Mouse (Mus musculus): ENCODE results near the gene Stab1.

Stab1 gene

GRCm38 (mm10) chr14:31168425-31168824 lies at the start of gene Stab1:
Gene Stab1, minus strand, starts transcription at chr14:31168641.
- no peak for DNase-seq (ENCODE audit: low spot score in 2 of 2)

GRCm38 (mm10) chr14:31217666-31218065 lies 49.2 kb upstream of the Stab1 start, which contains the start of gene Sema3g:
Gene Sema3g, plus strand, starts transcription at chr14:31217860.
- DNase-seq (ENCODE audit: low spot score in 2 of 2): no peak

DNA sequence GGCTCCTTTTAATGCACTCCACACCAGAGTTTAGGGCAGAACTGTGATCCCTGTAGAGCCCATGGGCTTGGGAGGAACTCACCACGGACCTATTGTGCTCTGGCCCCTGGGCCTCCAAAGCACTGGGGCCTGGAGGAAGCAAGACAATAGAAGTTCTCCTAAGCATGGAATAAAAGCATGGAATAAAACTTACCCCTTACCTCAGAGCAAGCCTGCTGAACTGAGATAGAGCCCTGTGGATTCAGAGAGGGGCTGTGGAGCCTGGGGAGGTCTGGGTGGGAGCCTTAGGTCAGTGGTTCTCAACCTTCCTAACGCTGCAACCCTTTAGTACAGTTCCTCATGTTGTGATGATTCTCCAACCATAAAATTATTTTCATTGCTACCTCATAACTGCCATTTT lies 48.4 kb upstream of the Stab1 start, which contains the start of gene Nisch:
Gene Nisch, minus strand, starts transcription at position 101 of the 400 bp plus-strand sequence.
- DNase-seq (ENCODE audit: low spot score in 2 of 2): no peak

- DNase-seq (ENCODE audit: low spot score in 2 of 2): peak in 1 of 2 experiments; percentile 53
These were observed 46.9 kb upstream of the Stab1 start for GRCm38 (mm10) chr14:31215157-31216002.

- no peak for DNase-seq (ENCODE audit: low spot score in 2 of 2)
These were observed 46.2 kb upstream of the Stab1 start for GRCm38 (mm10) chr14:31214684-31215083.

GRCm38 (mm10) chr14:31213868-31214267 lies 45.4 kb upstream of the Stab1 start:
- DNase-seq (ENCODE audit: low spot score in 2 of 2): no peak

GRCm38 (mm10) chr14:31212499-31212898 lies 44.1 kb upstream of the Stab1 start:
- DNase-seq (ENCODE audit: low spot score in 2 of 2): no peak

DNA sequence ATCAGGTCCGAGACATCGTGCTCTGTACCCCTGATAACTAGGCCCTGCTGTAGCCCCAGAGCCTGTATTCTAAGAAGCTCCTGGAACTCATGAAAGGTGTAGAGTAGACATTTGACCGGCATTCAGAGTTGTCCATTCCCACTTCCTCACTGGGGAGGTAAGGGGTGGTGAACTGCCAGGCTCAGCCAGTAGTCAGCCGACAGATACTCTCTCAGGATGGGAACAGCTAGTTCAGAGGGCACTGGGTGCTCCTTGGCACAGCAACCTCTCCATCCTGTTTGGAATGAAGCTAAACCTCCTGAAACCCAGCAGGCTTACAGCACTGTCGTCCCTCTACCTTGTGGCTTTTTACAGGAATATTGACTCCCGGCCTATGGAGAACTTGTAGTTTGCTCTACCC lies 43.4 kb upstream of the Stab1 start:
- no peak for DNase-seq (ENCODE audit: low spot score in 2 of 2)

GRCm38 (mm10) chr14:31209133-31209557 lies 40.7 kb upstream of the Stab1 start:
- no peak for DNase-seq (ENCODE audit: low spot score in 2 of 2)

- DNase-seq (ENCODE audit: low spot score in 2 of 2): no peak
These were observed 39.6 kb upstream of the Stab1 start, which contains the start of gene Tnnc1 for GRCm38 (mm10) chr14:31208084-31208483. Gene Tnnc1, plus strand, starts transcription at chr14:31208312.

DNA sequence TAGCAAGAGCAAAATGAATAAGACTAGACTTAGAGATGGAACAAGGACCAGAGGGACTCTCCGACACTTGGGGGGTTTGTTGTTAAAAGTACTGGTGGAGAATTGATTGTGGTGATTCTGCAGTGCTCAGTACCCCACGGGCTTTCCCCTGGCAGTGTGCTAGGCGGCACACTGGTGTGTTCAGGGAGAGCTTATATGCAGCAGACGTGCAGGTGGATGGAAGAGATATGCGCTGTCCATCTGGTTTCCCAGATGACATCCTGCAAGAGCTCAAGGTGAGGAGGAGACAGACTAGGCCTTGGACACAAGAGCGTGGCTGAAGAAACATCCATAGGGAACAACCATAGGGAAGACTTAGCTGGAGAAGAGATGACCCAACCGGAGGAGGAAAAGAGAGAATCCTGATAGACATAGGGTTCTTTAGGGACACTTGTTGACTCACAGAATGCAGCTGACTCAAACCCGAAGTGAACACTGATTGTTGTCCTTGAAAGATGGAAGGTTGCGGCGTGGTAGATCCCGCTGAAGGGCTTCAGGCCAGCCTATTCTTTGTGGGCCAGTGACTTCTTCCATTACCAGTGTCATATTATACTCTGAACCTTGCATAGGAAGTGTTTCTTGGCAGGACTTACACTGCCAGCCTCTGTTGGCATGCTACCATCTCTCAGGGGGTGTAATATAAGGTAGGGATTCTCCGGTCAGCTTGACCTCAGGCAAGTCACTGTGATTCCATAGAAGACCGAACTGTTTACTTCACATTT lies 38.8 kb upstream of the Stab1 start:
- no peak for DNase-seq (ENCODE audit: low spot score in 2 of 2)

DNA sequence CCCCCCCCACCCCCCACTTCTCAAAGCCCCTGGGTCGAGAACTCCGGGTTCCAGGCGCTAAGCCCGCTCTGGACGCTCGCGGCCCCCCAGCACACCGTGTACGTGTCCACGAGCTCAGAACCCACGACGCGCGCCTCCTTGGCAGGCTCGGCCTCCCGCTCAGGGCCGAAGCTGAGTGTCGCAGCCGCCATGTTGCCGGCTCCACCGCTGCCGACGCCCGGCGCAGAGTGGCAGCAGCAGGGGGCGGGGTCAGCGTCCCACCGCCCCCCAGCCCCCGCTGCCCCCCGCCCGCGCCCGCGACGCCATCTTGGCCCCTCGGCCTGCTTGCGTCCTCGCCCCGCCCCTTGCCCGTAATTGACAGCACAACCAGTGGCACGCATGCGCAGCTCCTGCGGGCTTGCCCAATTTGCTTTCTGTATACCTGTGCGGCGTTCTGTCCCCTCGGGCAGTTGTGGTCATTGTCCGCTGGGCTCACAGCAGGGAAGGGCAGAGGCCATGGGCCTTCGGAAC lies 38.1 kb upstream of the Stab1 start:
- DNase-seq (ENCODE audit: low spot score in 2 of 2): peak; percentile 89 to 94

- peak in 1 of 2 experiments; percentile 34 for DNase-seq (ENCODE audit: low spot score in 2 of 2)
These were observed 37.4 kb upstream of the Stab1 start for GRCm38 (mm10) chr14:31205562-31206467.

DNA sequence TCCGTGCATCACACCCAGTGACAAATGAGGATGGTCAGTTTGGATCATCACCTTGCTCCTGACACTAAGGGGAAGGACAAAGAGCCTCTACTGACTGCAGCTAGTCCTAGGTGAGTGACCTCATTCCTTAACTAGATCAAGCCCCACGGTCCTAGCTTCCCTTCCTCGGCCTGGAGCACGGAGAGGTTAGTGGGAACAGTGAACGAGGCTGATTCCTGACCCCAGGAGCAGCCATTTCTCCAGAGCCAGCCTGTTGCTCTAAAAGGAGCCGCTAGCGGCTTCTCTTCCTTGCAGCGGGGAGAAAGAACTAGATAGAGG lies 36.8 kb upstream of the Stab1 start:
- DNase-seq (ENCODE audit: low spot score in 2 of 2): no peak

DNA sequence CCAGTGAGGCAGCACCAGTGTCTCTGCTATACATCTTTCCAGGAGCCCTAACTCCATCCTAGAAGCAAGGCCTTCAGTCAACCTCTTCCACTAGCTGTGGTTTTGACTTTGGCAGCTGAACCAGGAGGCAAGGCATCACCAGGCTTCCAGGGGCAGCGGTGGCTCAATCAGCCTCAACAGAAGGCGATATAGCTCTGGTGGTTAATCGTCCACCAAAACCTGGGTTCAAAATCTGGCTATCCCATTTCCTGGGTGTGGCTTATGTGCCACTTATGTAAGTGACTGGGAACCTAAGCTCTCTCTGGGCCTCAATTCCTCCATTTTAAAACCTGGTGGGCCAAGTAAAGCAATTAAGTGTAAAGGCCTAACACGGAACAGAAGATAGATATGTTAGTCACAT lies 36.4 kb upstream of the Stab1 start:
- DNase-seq (ENCODE audit: low spot score in 2 of 2): no peak

GRCm38 (mm10) chr14:31200038-31200437 lies 31.6 kb upstream of the Stab1 start:
- no peak for DNase-seq (ENCODE audit: low spot score in 2 of 2)

- DNase-seq (ENCODE audit: low spot score in 2 of 2): no peak
These were observed 31.2 kb upstream of the Stab1 start for GRCm38 (mm10) chr14:31199599-31199998.

DNA sequence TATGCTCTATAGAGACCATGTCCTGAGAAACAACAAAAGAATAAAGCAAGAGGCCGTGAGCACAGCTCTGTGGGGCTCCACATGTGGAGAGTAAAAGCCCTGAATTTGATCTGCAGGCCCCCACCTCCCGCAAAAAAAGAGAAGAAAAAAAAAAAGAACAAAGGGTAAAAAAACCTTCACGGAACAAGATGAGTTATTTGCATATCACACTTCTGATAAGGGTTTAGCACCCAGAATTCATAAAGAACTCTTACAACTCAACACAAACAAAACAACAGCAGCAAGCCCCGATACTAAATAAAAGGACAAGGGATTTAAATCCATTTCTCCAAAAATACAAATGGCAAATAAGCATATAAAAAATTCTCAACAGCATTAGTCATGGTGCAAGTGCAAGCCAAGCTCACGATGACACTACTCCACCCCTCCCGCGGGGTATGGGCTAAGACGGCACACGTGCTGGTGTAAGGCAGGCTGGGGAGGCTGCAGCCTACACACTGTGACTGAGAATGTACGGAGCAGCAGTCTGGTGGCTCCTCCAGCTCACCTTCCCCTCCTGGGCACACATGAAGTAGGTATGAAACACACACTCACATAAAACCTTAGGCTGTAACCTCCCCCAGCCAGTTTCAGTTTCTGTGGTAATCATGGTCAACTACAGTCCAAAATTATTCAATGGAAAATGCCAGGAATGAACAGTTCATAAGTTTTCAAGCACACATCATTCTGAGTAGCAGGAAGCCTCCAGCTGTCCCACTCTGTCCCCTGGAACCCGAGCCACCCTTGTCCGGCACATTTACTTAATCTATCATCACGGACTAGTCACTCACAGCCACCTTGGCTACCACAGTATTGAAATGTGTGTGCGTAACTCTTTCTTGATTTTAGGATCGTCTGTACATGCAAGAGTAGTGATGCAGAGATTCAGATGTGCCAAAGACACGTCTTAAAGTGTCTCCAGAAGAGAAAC lies 29.4 kb upstream of the Stab1 start:
- DNase-seq (ENCODE audit: low spot score in 2 of 2): no peak

DNA sequence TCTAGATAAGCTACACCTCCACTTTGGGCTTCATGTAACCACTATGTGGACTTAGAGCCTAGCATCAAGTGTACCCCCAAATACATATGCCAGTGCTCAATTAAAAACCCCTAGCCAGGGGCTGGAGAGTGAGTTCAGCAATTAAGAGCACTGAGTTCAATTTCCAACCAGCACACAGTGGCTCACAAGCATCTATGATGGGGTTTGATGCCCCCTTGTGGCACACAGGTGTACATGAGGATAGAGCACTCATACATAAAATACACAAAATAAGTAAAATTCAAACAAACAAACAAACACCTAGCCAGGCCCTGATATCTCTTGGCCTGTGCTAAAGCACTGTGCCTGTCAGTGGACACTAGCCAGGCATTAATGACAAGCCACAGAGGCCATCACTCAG lies 27.5 kb upstream of the Stab1 start:
- DNase-seq (ENCODE audit: low spot score in 2 of 2): no peak

DNA sequence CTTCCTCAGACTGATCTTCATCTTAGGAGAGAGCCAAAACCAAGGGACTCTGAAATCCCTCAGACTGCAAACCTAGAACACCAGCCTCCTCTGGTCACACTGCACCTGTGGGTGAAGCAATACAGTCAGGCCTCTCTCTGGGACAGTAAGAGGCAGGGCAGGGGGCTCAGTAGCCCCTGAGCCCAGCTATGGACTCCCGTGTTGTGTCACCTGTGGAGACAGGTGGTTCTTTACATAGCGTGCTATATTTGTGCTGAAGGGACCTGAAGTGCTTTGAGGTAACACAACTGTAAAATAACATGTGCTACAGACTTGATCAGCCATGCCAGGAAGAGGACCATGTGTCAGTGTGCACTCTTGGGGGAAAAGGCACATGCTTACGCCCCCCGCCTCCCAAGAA lies 27.1 kb upstream of the Stab1 start:
- DNase-seq (ENCODE audit: low spot score in 2 of 2): no peak
